In the genomic region with DNA sequence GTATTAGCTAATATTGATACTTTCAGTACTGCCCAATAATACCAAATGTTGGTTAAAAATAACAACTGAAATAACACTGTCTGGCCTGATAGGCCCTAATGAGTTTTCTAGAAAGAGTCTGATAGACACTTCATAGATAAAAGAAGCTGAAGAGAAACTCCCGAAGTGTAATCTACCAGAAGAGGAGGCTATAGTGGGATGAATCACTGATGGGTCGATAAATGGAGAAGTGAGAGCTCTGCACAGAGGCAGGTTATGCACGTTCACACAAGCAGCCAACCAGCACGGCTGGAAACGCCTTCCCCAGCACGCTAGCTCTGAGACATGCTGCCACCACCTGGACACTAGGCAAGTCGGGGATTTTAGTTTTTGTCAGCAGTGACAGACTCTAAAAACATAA, we compare ENCODE assay signal across 8 mouse cellular contexts. TPM values are rescaled to one million over a fixed set of nuclear protein-coding genes. Genes with fewer than 3 reads are reported as not detected.
DNase-seq lines count a peak whose midpoint lies in the region; ATAC-seq lines count a peak whose summit lies in the region.

No protein-coding gene starts in this region.

- H3K9me3 ChIP-seq in heart, embryonic 16.5 days (replicated peaks; ENCODE audit: control insufficient read depth, low read length), result no peaks in the 10 kb centered on the region
- no peaks in the 10 kb centered on the region for H3K9me3 ChIP-seq in neural tube, embryonic 14.5 days (ENCODE audit: control insufficient read depth, low read length)

- H3K4me3 ChIP-seq in heart, embryonic 16.5 days (ENCODE audit: low read length), result no peak overlapping the region
- H3K4me3 ChIP-seq in neural tube, embryonic 14.5 days (ENCODE audit: low read depth, low read length), result no peak overlapping the region

- H3K36me3 ChIP-seq in heart, embryonic 16.5 days (ENCODE audit: control insufficient read depth, insufficient read depth), result peaks cover 1% of the 10 kb centered on the region
- no peaks in the 10 kb centered on the region for H3K36me3 ChIP-seq in neural tube, embryonic 14.5 days (ENCODE audit: control insufficient read depth, insufficient read depth, low read length)

- no peak overlapping the region for H3K27ac ChIP-seq in heart, embryonic 16.5 days (ENCODE audit: low read length)
- H3K27ac ChIP-seq in neural tube, embryonic 14.5 days (ENCODE audit: low read depth, low read length), result no peak overlapping the region

- peak; percentile 92 for DNase-seq in A20 (ENCODE audit: low read depth, low spot score)
- peak; percentile 62 for DNase-seq in adrenal gland, adult 8-10 months
- peak; percentile 75 for DNase-seq in embryo, embryonic 9.5 days (ENCODE audit: extremely low spot score)
- DNase-seq in kidney, postnatal 36 days, result peak; percentile 82 to 85
- DNase-seq in lung, adult 18-20 months, result peak; percentile 73 to 77
- DNase-seq in thymus, adult 18-20 months, result peak; percentile 50 to 61

- ATAC-seq in heart, embryonic 16.5 days (replicated peaks; ENCODE audit: extremely low read depth, insufficient read depth, low FRiP score), result 0 out of 2 replicates have a peak, but pooled peaks have one; percentile 19
- ATAC-seq in neural tube, embryonic 14.5 days (ENCODE audit: low read depth), result peak; percentile 48; the same call in 1 of the 2 replicates

- WGBS in heart, embryonic 16.5 days, result 2% methylated on average over 7 of the region's 7 CpGs
- 5% methylated on average over 7 of the region's 7 CpGs for WGBS in neural tube, embryonic 14.5 days

- H3K4me2 ChIP-seq in heart, embryonic 16.5 days (ENCODE audit: low read depth, low read length), result peak overlapping the region; percentile 40; the same call in 1 of the 2 replicates
- no peak overlapping the region for H3K4me2 ChIP-seq in neural tube, embryonic 14.5 days (ENCODE audit: low read depth, low read length)

- peaks cover 12% of the 10 kb centered on the region for H3K4me1 ChIP-seq in heart, embryonic 16.5 days (ENCODE audit: control insufficient read depth, insufficient read depth, low read length)
- peaks cover 11% of the 10 kb centered on the region for H3K4me1 ChIP-seq in neural tube, embryonic 14.5 days (ENCODE audit: control insufficient read depth, insufficient read depth, low read length)

- no peaks in the 10 kb centered on the region for H3K27me3 ChIP-seq in heart, embryonic 16.5 days (ENCODE audit: control insufficient read depth, insufficient read depth, low read length)
- no peaks in the 10 kb centered on the region for H3K27me3 ChIP-seq in neural tube, embryonic 14.5 days (ENCODE audit: control insufficient read depth, insufficient read depth, low read length)

- H3K9ac ChIP-seq in heart, embryonic 16.5 days (ENCODE audit: low read length), result no peak overlapping the region; the same call in 1 of the 2 replicates
- H3K9ac ChIP-seq in neural tube, embryonic 14.5 days (replicated peaks; ENCODE audit: low read depth, low read length), result no peak overlapping the region

RNA-seq across cellular contexts. Expression of a gene that starts 2.9 kb away (rescaled TPM):
- total RNA-seq in adrenal gland, adult 8-10 months (2022), result 10 to 100 TPM; 36.5 to 43.5 (median 39.5) TPM
- 30.4 and 31.7 TPM in 2 replicates for polyA plus RNA-seq in heart, embryonic 16.5 days (2015; fragmentation: Nextera tagmentation; extraction: Ambion mirVana)
- polyA plus RNA-seq in neural tube, embryonic 14.5 days (2014; fragmentation: Nextera tagmentation; extraction: Ambion mirVana), result 34.2 and 35.7 TPM in 2 replicates
